Mouse (Mus musculus): Measurements from ENCODE around the gene Epha1. TPM values are rescaled to one million over a fixed set of nuclear protein-coding genes. Genes with fewer than 3 reads are reported as not detected.

Gene Epha1
- total and polyA plus RNA-seq, 3 experiments, result not detected

GRCm38 (mm10) chr6:42330946-42331345 lies 42.1 kb downstream of the Epha1 start:
- no peaks in the 10 kb centered on the region for H3K27me3 ChIP-seq (replicated peaks)
- no peak overlapping the region for H3K4me3 ChIP-seq (replicated peaks in 1 of 3; ENCODE audit: low read depth in 2 of 3, low read length in 2 of 3, poor library complexity in 1 of 3)
- dilution Hi-C loops (cut with MboI; ENCODE audit: extremely low pct_ligation_motif_present, extremely low pct_unique_long_range_greater_than_20kb, low sequenced_read_pairs), result no loop called here
- no peak overlapping the region for H3K4me2 ChIP-seq (ENCODE audit: insufficient read depth, low read depth, poor library complexity, severe bottlenecking)
- TF ChIP-seq SMC3 (IDR thresholded peaks at IDR 0.05; ENCODE audit: low read depth, low read length) (no peak), ZNF384 (IDR thresholded peaks at IDR 0.05; ENCODE audit: low read depth, low read length) (no peak), CTCF (conservative IDR thresholded peaks at IDR 0.05 in 1 of 2, IDR thresholded peaks at IDR 0.05 in 1 of 2; ENCODE audit: low read depth in 2 of 2, low read length in 2 of 2) (no peak), TCF12 (IDR thresholded peaks at IDR 0.05; ENCODE audit: low read depth, low read length) (no peak), SIN3A (IDR thresholded peaks at IDR 0.05; ENCODE audit: low read length) (no peak), MAFK (IDR thresholded peaks at IDR 0.05; ENCODE audit: insufficient replicate concordance, low read length) (no peak), USF2 (conservative IDR thresholded peaks at IDR 0.05; ENCODE audit: low read depth, low read length) (no peak), ZKSCAN1 (IDR thresholded peaks at IDR 0.05; ENCODE audit: borderline replicate concordance, low read depth, low read length) (no peak), ELF1 (IDR thresholded peaks at IDR 0.05; ENCODE audit: low read depth, low read length) (no peak), UBTF (IDR thresholded peaks at IDR 0.05; ENCODE audit: low read depth, low read length) (no peak), KAT2A (IDR thresholded peaks at IDR 0.05; ENCODE audit: insufficient replicate concordance, low read length) (no peak), RCOR1 (conservative IDR thresholded peaks at IDR 0.05; ENCODE audit: low read depth, low read length) (no peak), POLR2A (IDR thresholded peaks at IDR 0.05; ENCODE audit: low read depth, low read length) (no peak), RAD21 (IDR thresholded peaks at IDR 0.05; ENCODE audit: low read depth, low read length) (no peak), EP300 (IDR thresholded peaks at IDR 0.05; ENCODE audit: low read length) (no peak), POLR2AphosphoS2 (IDR thresholded peaks at IDR 0.05; ENCODE audit: low read depth, low read length) (no peak), CHD1 (IDR thresholded peaks at IDR 0.05; ENCODE audit: low read depth, low read length) (no peak), MAX (IDR thresholded peaks at IDR 0.05; ENCODE audit: low read length) (no peak), ZMIZ1 (IDR thresholded peaks at IDR 0.05; ENCODE audit: low read depth, low read length) (no peak), USF1 (IDR thresholded peaks at IDR 0.05; ENCODE audit: low read depth, low read length) (no peak)
- no peaks in the 10 kb centered on the region for H3K36me3 ChIP-seq (replicated peaks in 1 of 2; ENCODE audit: control insufficient read depth in 1 of 2, insufficient read depth in 1 of 2, low read length in 1 of 2)
- no peaks in the 10 kb centered on the region for H3K4me1 ChIP-seq (ENCODE audit: control insufficient read depth in 1 of 2, insufficient read depth in 2 of 2)
- in situ Hi-C loops (cut with MboI; ENCODE audit: low pct_ligation_motif_present, low pct_unique_long_range_greater_than_20kb, low sequenced_read_pairs), result loop anchor here (25.0 kb wide), 1 partner anchor 256 kb away; the partner anchor contains the start of gene Tcaf3
- H3K9ac ChIP-seq (ENCODE audit: insufficient read depth, low read depth), result no peak overlapping the region
- H3K27ac ChIP-seq (ENCODE audit: insufficient read depth, low read depth), result no peak overlapping the region
- no peaks in the 10 kb centered on the region for H3K9me3 ChIP-seq (replicated peaks; ENCODE audit: low read length)
- no peak for DNase-seq (ENCODE audit: extremely low read depth)
- H3K79me2 ChIP-seq (replicated peaks; ENCODE audit: control insufficient read depth, extremely low read depth, insufficient read depth, poor library complexity, severe bottlenecking), result no peaks in the 10 kb centered on the region

- no peaks in the 10 kb centered on the region for H3K9me3 ChIP-seq (replicated peaks; ENCODE audit: low read length)
- H3K36me3 ChIP-seq (replicated peaks in 1 of 2; ENCODE audit: control insufficient read depth in 1 of 2, insufficient read depth in 1 of 2, low read length in 1 of 2), result no peaks in the 10 kb centered on the region
- H3K4me1 ChIP-seq (ENCODE audit: control insufficient read depth in 1 of 2, insufficient read depth in 2 of 2), result no peaks in the 10 kb centered on the region
- H3K9ac ChIP-seq (ENCODE audit: insufficient read depth, low read depth), result no peak overlapping the region
- DNase-seq (ENCODE audit: extremely low read depth), result no peak
- H3K27me3 ChIP-seq (replicated peaks), result no peaks in the 10 kb centered on the region
- dilution Hi-C loops (cut with MboI; ENCODE audit: extremely low pct_ligation_motif_present, extremely low pct_unique_long_range_greater_than_20kb, low sequenced_read_pairs), result no loop called here
- H3K4me2 ChIP-seq (ENCODE audit: insufficient read depth, low read depth, poor library complexity, severe bottlenecking), result no peak overlapping the region
- in situ Hi-C loops (cut with MboI; ENCODE audit: low pct_ligation_motif_present, low pct_unique_long_range_greater_than_20kb, low sequenced_read_pairs), result loop anchor here (25.0 kb wide), 1 partner anchor 257 kb away; the partner anchor contains the start of gene Tcaf3
- TF ChIP-seq MXI1 (IDR thresholded peaks at IDR 0.05; ENCODE audit: low read depth, low read length) (no peak), POLR2A (IDR thresholded peaks at IDR 0.05; ENCODE audit: low read depth, low read length) (no peak), CHD2 (IDR thresholded peaks at IDR 0.05; ENCODE audit: low read length) (no peak), TBP (conservative IDR thresholded peaks at IDR 0.05; ENCODE audit: low read depth, low read length) (no peak), BHLHE40 (IDR thresholded peaks at IDR 0.05; ENCODE audit: low read depth, low read length) (no peak), KAT2A (IDR thresholded peaks at IDR 0.05; ENCODE audit: insufficient replicate concordance, low read length) (no peak), ZNF384 (IDR thresholded peaks at IDR 0.05; ENCODE audit: low read depth, low read length) (no peak), TCF12 (IDR thresholded peaks at IDR 0.05; ENCODE audit: low read depth, low read length) (no peak), IRF4 (IDR thresholded peaks at IDR 0.05; ENCODE audit: low read depth, low read length) (no peak), SIN3A (IDR thresholded peaks at IDR 0.05; ENCODE audit: low read length) (no peak), ZC3H11A (IDR thresholded peaks at IDR 0.05; ENCODE audit: low read depth, low read length) (no peak), PAX5 (IDR thresholded peaks at IDR 0.05; ENCODE audit: low read length) (no peak), ETS1 (conservative IDR thresholded peaks at IDR 0.05; ENCODE audit: low read depth, low read length) (no peak), MAX (IDR thresholded peaks at IDR 0.05; ENCODE audit: low read length) (no peak), POLR2AphosphoS2 (IDR thresholded peaks at IDR 0.05; ENCODE audit: low read depth, low read length) (no peak)
- H3K4me3 ChIP-seq (replicated peaks in 1 of 3; ENCODE audit: low read depth in 2 of 3, low read length in 2 of 3, poor library complexity in 1 of 3), result no peak overlapping the region
- no peaks in the 10 kb centered on the region for H3K79me2 ChIP-seq (replicated peaks; ENCODE audit: control insufficient read depth, extremely low read depth, insufficient read depth, poor library complexity, severe bottlenecking)
- H3K27ac ChIP-seq (ENCODE audit: insufficient read depth, low read depth), result no peak overlapping the region
Measured at GRCm38 (mm10) chr6:42330216-42330615, 42.9 kb downstream of the Epha1 start.

Measured in CH12.LX (cell line).